Comparison of ENCODE assay signal across 16 mouse cellular contexts in the genomic region with DNA sequence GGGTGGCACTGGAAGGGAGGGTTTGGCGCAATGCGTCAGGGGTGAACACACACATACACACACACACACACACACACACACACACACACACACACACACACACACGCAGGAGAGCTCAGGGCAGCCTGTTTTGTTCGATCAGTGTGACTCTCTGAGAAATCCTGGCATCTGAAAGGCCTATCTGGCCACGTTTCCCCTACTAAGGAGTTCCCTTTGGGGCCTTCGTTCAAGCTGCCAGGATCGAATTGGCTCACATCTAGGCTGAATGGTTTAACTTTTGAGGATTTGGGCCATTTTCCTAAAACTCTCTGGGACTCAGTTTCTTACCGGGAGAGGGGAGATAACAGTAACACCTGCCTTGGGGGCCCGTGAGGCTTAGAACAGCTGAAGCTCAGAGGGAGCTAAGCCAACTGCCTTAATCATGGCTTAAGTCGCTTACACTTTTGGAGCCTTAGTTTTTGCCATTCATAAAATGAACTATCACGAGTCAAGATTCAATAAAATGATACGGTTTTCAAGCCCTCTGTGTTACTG.
DNase-seq lines count a peak whose midpoint lies in the region; ATAC-seq and TF ChIP-seq lines count a peak whose summit lies in the region.
"Had no signal": no experiment of that assay in that cellular context is flagged by ENCODE, and none has a peak within 500 bp of the region (broad histone marks: within the 10 kb centered on the region; RNA-seq: fewer than 3 reads in every experiment).

No protein-coding gene starts in this region.

- H3K4me3 ChIP-seq in cerebellum, adult 2 months (replicated peaks; ENCODE audit: insufficient read depth, low read depth, low read length): no peak overlapping the region
- H3K4me3 ChIP-seq in hindbrain, embryonic 16.5 days (ENCODE audit: low read length): no peak overlapping the region
- H3K4me3 ChIP-seq in hindbrain, embryonic 14.5 days (replicated peaks; ENCODE audit: low read length): no peak overlapping the region
- H3K4me3 ChIP-seq in gastrocnemius, adult 2 months: no peak overlapping the region
- H3K4me3 ChIP-seq: limb, embryonic 12.5 days; megakaryocyte, embryonic 14.5 days had no signal

- no peaks in the 10 kb centered on the region for H3K9me3 ChIP-seq in hindbrain, embryonic 16.5 days (ENCODE audit: control insufficient read depth, low read length)
- no peaks in the 10 kb centered on the region for H3K9me3 ChIP-seq in hindbrain, embryonic 14.5 days (ENCODE audit: control insufficient read depth, low read length)
- H3K9me3 ChIP-seq: limb, embryonic 12.5 days; megakaryocyte, embryonic 14.5 days had no signal

- peak in 1 of 2 experiments; percentile 59 for DNase-seq in cerebellum, adult 2 months
- no peak for DNase-seq in hindbrain, embryonic 14.5 days (ENCODE audit: low spot score)
- peak; percentile 77 for DNase-seq in adipocyte (ENCODE audit: low spot score)
- peak; percentile 49 for DNase-seq in gastrocnemius, adult 2 months
- DNase-seq: kidney, adult 8-10 months; kidney, postnatal 36 days; layer of hippocampus, postnatal 36 days; thymus, postnatal 4 days had no signal

- no peak overlapping the region for H3K9ac ChIP-seq in hindbrain, embryonic 16.5 days (ENCODE audit: low read depth, low read length)
- H3K9ac ChIP-seq in hindbrain, embryonic 14.5 days: no peak overlapping the region
- H3K9ac ChIP-seq: limb, embryonic 12.5 days; liver, embryonic 14.5 days had no signal

- peaks cover 26% of the 10 kb centered on the region for H3K4me1 ChIP-seq in cerebellum, adult 2 months (ENCODE audit: control insufficient read depth, insufficient read depth, low read length)
- peaks cover 28% of the 10 kb centered on the region for H3K4me1 ChIP-seq in hindbrain, embryonic 16.5 days (ENCODE audit: control insufficient read depth, insufficient read depth, low read depth, low read length)
- peaks cover 54% of the 10 kb centered on the region for H3K4me1 ChIP-seq in hindbrain, embryonic 14.5 days (replicated peaks; ENCODE audit: control insufficient read depth, insufficient read depth, low read length)

- H3K36me3 ChIP-seq in hindbrain, embryonic 16.5 days (ENCODE audit: control insufficient read depth, insufficient read depth, low read length): no peaks in the 10 kb centered on the region
- no peaks in the 10 kb centered on the region for H3K36me3 ChIP-seq in hindbrain, embryonic 14.5 days (replicated peaks; ENCODE audit: control insufficient read depth, insufficient read depth)
- H3K36me3 ChIP-seq: limb, embryonic 12.5 days had no signal

- no peak for TF ChIP-seq POLR2A in cerebellum, adult 2 months (IDR thresholded peaks at IDR 0.05; ENCODE audit: borderline replicate concordance, insufficient read depth, low read length)

- H3K27me3 ChIP-seq in cerebellum, adult 2 months (ENCODE audit: control insufficient read depth, insufficient read depth, low read length): no peaks in the 10 kb centered on the region
- no peaks in the 10 kb centered on the region for H3K27me3 ChIP-seq in hindbrain, embryonic 16.5 days (replicated peaks; ENCODE audit: control insufficient read depth, insufficient read depth, low read length)
- no peaks in the 10 kb centered on the region for H3K27me3 ChIP-seq in hindbrain, embryonic 14.5 days (ENCODE audit: control insufficient read depth, insufficient read depth, low read length)
- H3K27me3 ChIP-seq: limb, embryonic 12.5 days; megakaryocyte, embryonic 14.5 days had no signal

- no peak for TF ChIP-seq CTCF in cerebellum, adult 2 months (IDR thresholded peaks at IDR 0.05; ENCODE audit: borderline replicate concordance, insufficient read depth, low read depth, low read length)
- no peak for TF ChIP-seq CTCF in gastrocnemius, adult 2 months (IDR thresholded peaks at IDR 0.05)

- no peak overlapping the region for H3K4me2 ChIP-seq in hindbrain, embryonic 16.5 days (ENCODE audit: low read length)
- no peak overlapping the region for H3K4me2 ChIP-seq in hindbrain, embryonic 14.5 days (replicated peaks)
- H3K4me2 ChIP-seq: limb, embryonic 12.5 days had no signal

- WGBS in cerebellum, adult 2 months: 24% methylated on average over 12 of the region's 12 CpGs
- WGBS in hindbrain, embryonic 16.5 days: 73% methylated on average over 12 of the region's 12 CpGs
- 70% methylated on average over 12 of the region's 12 CpGs for WGBS in hindbrain, embryonic 14.5 days

- ATAC-seq in cerebellum, adult (ENCODE audit: insufficient number of reproducible peaks, low FRiP score, low TSS enrichment): no peak
- 0 out of 2 replicates have a peak, but pooled peaks have one; percentile 2 for ATAC-seq in hindbrain, embryonic 16.5 days
- no peak for ATAC-seq in hindbrain, embryonic 14.5 days (ENCODE audit: low FRiP score)
- no peak for ATAC-seq in erythroid progenitor cell, adult 5-6 weeks (replicated peaks; ENCODE audit: low FRiP score, poor library complexity, severe bottlenecking)
- ATAC-seq: lung, postnatal 0 days had no signal

- peak overlapping the region; percentile 26; the same call in 1 of the 2 replicates for H3K27ac ChIP-seq in cerebellum, adult 2 months (ENCODE audit: insufficient read depth, low read length)
- H3K27ac ChIP-seq in hindbrain, embryonic 16.5 days (ENCODE audit: low read depth, low read length): no peak overlapping the region; the same call in 1 of the 2 replicates
- H3K27ac ChIP-seq in hindbrain, embryonic 14.5 days: no peak overlapping the region
- H3K27ac ChIP-seq in gastrocnemius, adult 2 months: no peak overlapping the region
- H3K27ac ChIP-seq: limb, embryonic 12.5 days; liver, embryonic 14.5 days; stomach, postnatal 0 days had no signal

- intact Hi-C loops in gastrocnemius, adult 2 months (cut with DNase I): no loop called here
